Mouse (Mus musculus): ENCODE measurements around the gene Tspan14. TPM values are rescaled to one million over a fixed set of nuclear protein-coding genes. Genes with fewer than 3 reads are reported as not detected.

Tspan14 gene
- polyA plus RNA-seq, 1 experiment from 2014 or later, result 61.7 TPM

DNA sequence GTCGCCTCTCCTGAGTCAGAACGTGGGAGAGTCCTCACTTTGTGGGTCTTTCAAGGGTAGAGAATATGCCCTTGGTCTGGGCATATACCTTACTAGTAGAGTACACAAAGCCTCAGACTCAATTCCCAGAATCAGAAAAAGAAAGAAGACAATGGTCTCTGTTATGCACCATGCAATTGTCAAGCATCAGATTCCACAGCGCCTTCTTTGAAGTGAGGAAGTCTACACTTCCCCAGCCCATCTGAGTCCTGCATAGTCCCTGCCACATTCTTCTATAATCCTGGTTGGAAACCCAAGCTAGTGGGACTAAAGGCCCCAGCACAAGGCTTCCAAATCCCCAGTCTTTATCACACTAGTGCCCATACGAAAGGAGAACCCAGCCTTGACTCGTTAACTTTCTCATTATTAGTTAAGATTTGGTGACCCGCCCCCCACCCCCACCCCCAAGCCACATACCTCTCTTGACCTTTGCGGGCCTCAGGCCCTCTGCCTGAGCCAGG, 74.2 kb downstream of the Tspan14 start:
- no peak overlapping the region for H3K9ac ChIP-seq (ENCODE audit: low read depth, low read length)
- no peak overlapping the region for H3K27ac ChIP-seq (ENCODE audit: low read length)
- peaks cover 8% of the 10 kb centered on the region for H3K4me1 ChIP-seq (ENCODE audit: control insufficient read depth, insufficient read depth, low read length)
- no peak overlapping the region for H3K4me2 ChIP-seq (ENCODE audit: low read length)
- ATAC-seq, result no peak
- H3K27me3 ChIP-seq (ENCODE audit: control insufficient read depth, insufficient read depth, low read depth, low read length), result no peaks in the 10 kb centered on the region
- 83% methylated on average over 7 of the region's 7 CpGs for WGBS
- H3K9me3 ChIP-seq (replicated peaks; ENCODE audit: control insufficient read depth, low read length, poor library complexity, severe bottlenecking), result no peaks in the 10 kb centered on the region
- no peak overlapping the region for H3K4me3 ChIP-seq (ENCODE audit: low read depth, low read length)
- no peaks in the 10 kb centered on the region for H3K36me3 ChIP-seq (ENCODE audit: control insufficient read depth, insufficient read depth, low read length)

- Histone ChIP-seq H3K27ac (ENCODE audit: low read length) (no peak overlapping the region), H3K4me2 (ENCODE audit: low read length) (no peak overlapping the region), H3K9ac (ENCODE audit: low read depth, low read length) (no peak overlapping the region), H3K4me3 (ENCODE audit: low read depth, low read length) (no peak overlapping the region), H3K9me3 (replicated peaks; ENCODE audit: control insufficient read depth, low read length, poor library complexity, severe bottlenecking) (no peaks in the 10 kb centered on the region), H3K36me3 (ENCODE audit: control insufficient read depth, insufficient read depth, low read length) (no peaks in the 10 kb centered on the region), H3K27me3 (ENCODE audit: control insufficient read depth, insufficient read depth, low read depth, low read length) (no peaks in the 10 kb centered on the region), H3K4me1 (ENCODE audit: control insufficient read depth, insufficient read depth, low read length) (peaks cover 8% of the 10 kb centered on the region)
- WGBS, result 93% methylated on average over 4 of the region's 4 CpGs
- no peak for ATAC-seq
Observed at GRCm38 (mm10) chr14:40891506-40891905, 75.1 kb downstream of the Tspan14 start.

DNA sequence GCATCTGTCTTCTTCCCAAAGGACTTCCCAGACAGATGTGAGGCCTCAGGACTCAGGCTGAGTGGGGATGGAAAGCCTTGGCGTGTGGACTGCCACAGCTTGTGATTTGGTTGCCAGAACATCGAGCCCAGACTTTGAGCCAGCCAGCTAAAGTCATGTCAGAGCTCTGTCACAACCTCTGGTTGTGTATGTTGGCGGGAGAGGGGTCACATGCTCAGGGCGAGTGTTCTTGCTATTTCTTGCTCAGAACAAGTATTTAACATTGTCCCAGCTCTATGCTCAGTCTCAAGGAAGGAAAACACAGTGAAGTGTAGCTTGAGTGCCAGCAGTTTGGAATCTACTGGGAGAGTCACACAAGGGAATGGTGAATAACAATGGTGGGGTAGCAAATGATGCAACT, 76.9 kb downstream of the Tspan14 start:
- no peak for ATAC-seq
- no peak overlapping the region for H3K4me3 ChIP-seq (ENCODE audit: low read depth, low read length)
- no peak overlapping the region for H3K27ac ChIP-seq (ENCODE audit: low read length)
- 85% methylated on average over 4 of the region's 4 CpGs for whole genome bisulfite sequencing
- H3K9me3 ChIP-seq (replicated peaks; ENCODE audit: control insufficient read depth, low read length, poor library complexity, severe bottlenecking), result no peaks in the 10 kb centered on the region
- no peak overlapping the region for H3K9ac ChIP-seq (ENCODE audit: low read depth, low read length)
- peaks cover 6% of the 10 kb centered on the region for H3K4me1 ChIP-seq (ENCODE audit: control insufficient read depth, insufficient read depth, low read length)
- no peaks in the 10 kb centered on the region for H3K36me3 ChIP-seq (ENCODE audit: control insufficient read depth, insufficient read depth, low read length)
- H3K27me3 ChIP-seq (ENCODE audit: control insufficient read depth, insufficient read depth, low read depth, low read length), result no peaks in the 10 kb centered on the region
- no peak overlapping the region for H3K4me2 ChIP-seq (ENCODE audit: low read length)

- Histone ChIP-seq H3K36me3 (ENCODE audit: control insufficient read depth, insufficient read depth, low read length) (no peaks in the 10 kb centered on the region), H3K4me1 (ENCODE audit: control insufficient read depth, insufficient read depth, low read length) (peaks cover under 1% of the 10 kb centered on the region), H3K4me3 (ENCODE audit: low read depth, low read length) (no peak overlapping the region), H3K9ac (ENCODE audit: low read depth, low read length) (no peak overlapping the region), H3K27me3 (ENCODE audit: control insufficient read depth, insufficient read depth, low read depth, low read length) (no peaks in the 10 kb centered on the region), H3K9me3 (replicated peaks; ENCODE audit: control insufficient read depth, low read length, poor library complexity, severe bottlenecking) (no peaks in the 10 kb centered on the region), H3K4me2 (ENCODE audit: low read length) (no peak overlapping the region), H3K27ac (ENCODE audit: low read length) (no peak overlapping the region)
- ATAC-seq, result no peak
- WGBS, result 94% methylated on average over 2 of the region's 2 CpGs
Observed at GRCm38 (mm10) chr14:40889181-40889580, 77.4 kb downstream of the Tspan14 start.

DNA sequence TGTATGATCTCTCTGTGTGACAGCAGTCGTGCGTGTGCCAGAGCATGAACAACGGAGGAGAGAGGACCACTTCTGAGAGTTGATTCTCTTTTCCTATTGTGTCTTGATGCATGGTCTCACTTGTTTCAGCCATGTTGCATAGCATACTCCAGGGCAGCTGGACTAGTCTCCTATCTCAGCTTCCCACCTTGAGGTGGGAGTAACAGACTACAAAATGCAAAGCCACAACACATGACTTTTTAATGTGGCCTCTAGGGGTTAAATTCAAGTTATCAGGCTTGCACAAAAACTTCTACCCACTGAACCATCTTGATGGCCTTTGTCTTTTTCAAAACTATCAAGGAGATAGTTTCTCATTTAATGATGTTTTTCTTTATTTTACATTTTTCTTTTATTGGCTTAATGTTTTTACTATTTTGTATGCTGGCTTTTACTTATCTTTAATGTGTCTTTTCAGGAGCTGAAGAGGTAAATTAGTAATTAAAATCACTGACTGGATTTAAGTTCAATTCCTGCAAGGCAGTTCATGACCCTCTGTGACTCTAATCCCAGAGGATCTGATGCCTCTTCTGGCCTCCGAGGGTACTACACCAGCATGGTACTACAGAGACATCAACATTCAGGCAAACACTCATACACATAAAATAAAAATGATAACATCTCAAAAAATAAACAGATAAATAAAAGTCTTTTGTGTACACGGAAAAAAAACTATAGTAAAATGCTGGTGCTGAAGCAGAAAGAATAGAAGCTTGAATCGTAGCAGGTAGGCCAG, 80.0 kb downstream of the Tspan14 start:
- no peaks in the 10 kb centered on the region for H3K4me1 ChIP-seq (ENCODE audit: control insufficient read depth, insufficient read depth, low read length)
- WGBS, result 83% methylated on average over 6 of the region's 6 CpGs
- no peak for ATAC-seq

DNA sequence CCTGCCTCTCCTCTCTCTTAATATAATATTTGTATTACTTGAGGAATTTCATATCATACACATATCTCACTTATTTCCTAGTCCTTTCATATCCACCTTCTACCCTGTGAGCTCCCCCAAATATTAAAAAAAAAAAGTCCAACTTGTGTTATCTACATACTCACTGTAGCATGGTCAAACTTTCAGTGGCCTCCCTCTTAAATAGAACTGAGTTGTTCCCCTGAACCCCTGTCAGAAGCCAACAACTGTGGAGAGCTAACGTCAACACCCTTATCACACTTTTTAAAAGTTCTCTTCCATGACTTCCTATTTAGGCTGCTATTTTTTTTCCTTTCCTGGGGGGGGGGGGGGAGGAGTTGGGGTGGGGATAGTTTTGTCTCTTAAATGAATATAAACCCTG, 80.9 kb downstream of the Tspan14 start:
- Histone ChIP-seq H3K27ac (ENCODE audit: low read length) (no peak overlapping the region), H3K27me3 (ENCODE audit: control insufficient read depth, insufficient read depth, low read depth, low read length) (no peaks in the 10 kb centered on the region), H3K4me1 (ENCODE audit: control insufficient read depth, insufficient read depth, low read length) (no peaks in the 10 kb centered on the region), H3K9ac (ENCODE audit: low read depth, low read length) (no peak overlapping the region), H3K36me3 (ENCODE audit: control insufficient read depth, insufficient read depth, low read length) (no peaks in the 10 kb centered on the region), H3K4me3 (ENCODE audit: low read depth, low read length) (no peak overlapping the region), H3K4me2 (ENCODE audit: low read length) (no peak overlapping the region), H3K9me3 (replicated peaks; ENCODE audit: control insufficient read depth, low read length, poor library complexity, severe bottlenecking) (no peaks in the 10 kb centered on the region)
- ATAC-seq, result no peak
- WGBS, result 74% methylated on average over 1 of the region's 1 CpGs

More for the DNA sequence above, 80.0 kb downstream of the Tspan14 start:
- Histone ChIP-seq H3K9me3 (replicated peaks; ENCODE audit: control insufficient read depth, low read length, poor library complexity, severe bottlenecking) (no peaks in the 10 kb centered on the region), H3K27me3 (ENCODE audit: control insufficient read depth, insufficient read depth, low read depth, low read length) (no peaks in the 10 kb centered on the region), H3K27ac (ENCODE audit: low read length) (no peak overlapping the region), H3K4me3 (ENCODE audit: low read depth, low read length) (no peak overlapping the region), H3K4me2 (ENCODE audit: low read length) (no peak overlapping the region), H3K9ac (ENCODE audit: low read depth, low read length) (no peak overlapping the region), H3K36me3 (ENCODE audit: control insufficient read depth, insufficient read depth, low read length) (no peaks in the 10 kb centered on the region)

- no peak for ATAC-seq
- WGBS, result 39% methylated on average over 4 of the region's 4 CpGs
- H3K4me2 ChIP-seq (ENCODE audit: low read length), result no peak overlapping the region
- no peak overlapping the region for H3K4me3 ChIP-seq (ENCODE audit: low read depth, low read length)
- no peaks in the 10 kb centered on the region for H3K9me3 ChIP-seq (replicated peaks; ENCODE audit: control insufficient read depth, low read length, poor library complexity, severe bottlenecking)
- H3K27ac ChIP-seq (ENCODE audit: low read length), result no peak overlapping the region
- no peaks in the 10 kb centered on the region for H3K27me3 ChIP-seq (ENCODE audit: control insufficient read depth, insufficient read depth, low read depth, low read length)
- no peak overlapping the region for H3K9ac ChIP-seq (ENCODE audit: low read depth, low read length)
- no peaks in the 10 kb centered on the region for H3K36me3 ChIP-seq (ENCODE audit: control insufficient read depth, insufficient read depth, low read length)
- no peaks in the 10 kb centered on the region for H3K4me1 ChIP-seq (ENCODE audit: control insufficient read depth, insufficient read depth, low read length)
Observed at GRCm38 (mm10) chr14:40885225-40885624, 81.4 kb downstream of the Tspan14 start.

DNA sequence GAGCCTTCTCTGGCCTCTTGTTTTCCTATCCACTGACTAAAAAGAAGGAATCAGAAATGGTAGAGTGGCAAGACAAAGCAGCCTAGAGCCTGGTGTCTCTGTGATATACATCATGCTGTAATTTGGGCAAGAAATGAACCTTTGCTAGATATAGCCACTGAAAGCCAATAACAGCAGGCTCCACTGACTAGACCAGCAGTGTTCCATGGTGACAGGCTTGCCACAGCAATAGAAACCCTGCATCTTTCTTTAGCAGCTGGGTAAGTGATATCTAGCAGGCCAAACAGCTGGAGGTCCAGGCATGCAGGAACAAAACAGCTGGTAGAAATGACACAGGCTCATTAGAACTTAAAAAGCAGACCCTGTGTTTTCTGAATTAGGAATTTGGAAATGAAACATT, 92.0 kb downstream of the Tspan14 start:
- Histone ChIP-seq H3K4me3 (ENCODE audit: low read depth, low read length) (no peak overlapping the region), H3K27ac (ENCODE audit: low read length) (no peak overlapping the region), H3K4me2 (ENCODE audit: low read length) (no peak overlapping the region), H3K4me1 (ENCODE audit: control insufficient read depth, insufficient read depth, low read length) (no peaks in the 10 kb centered on the region), H3K9me3 (replicated peaks; ENCODE audit: control insufficient read depth, low read length, poor library complexity, severe bottlenecking) (no peaks in the 10 kb centered on the region), H3K36me3 (ENCODE audit: control insufficient read depth, insufficient read depth, low read length) (peaks cover 8% of the 10 kb centered on the region), H3K27me3 (ENCODE audit: control insufficient read depth, insufficient read depth, low read depth, low read length) (no peaks in the 10 kb centered on the region), H3K9ac (ENCODE audit: low read depth, low read length) (no peak overlapping the region)
- ATAC-seq, result no peak

DNA sequence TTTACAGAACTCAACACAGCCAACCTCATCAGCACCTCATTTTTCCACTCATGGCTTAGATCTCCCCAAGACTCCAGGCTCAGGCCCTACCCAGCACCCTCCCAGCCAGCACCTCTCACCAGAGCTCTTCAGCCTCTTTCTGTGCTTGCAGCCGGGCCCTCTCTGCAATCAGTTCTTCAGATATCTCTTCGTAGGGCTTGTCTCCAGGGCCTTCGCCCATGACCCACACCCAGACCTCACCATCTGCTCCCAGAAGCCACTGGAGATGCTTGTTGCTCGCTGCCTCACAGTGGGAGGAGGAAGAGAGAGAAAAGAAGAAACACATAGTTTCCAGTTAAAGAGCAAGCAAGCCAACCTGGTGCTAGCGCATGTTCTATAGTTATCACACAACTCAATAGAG, 92.6 kb downstream of the Tspan14 start:
- no peak overlapping the region for H3K4me3 ChIP-seq (ENCODE audit: low read depth, low read length)
- no peak overlapping the region for H3K9ac ChIP-seq (ENCODE audit: low read depth, low read length)
- peaks cover 8% of the 10 kb centered on the region for H3K36me3 ChIP-seq (ENCODE audit: control insufficient read depth, insufficient read depth, low read length)
- no peaks in the 10 kb centered on the region for H3K27me3 ChIP-seq (ENCODE audit: control insufficient read depth, insufficient read depth, low read depth, low read length)
- no peaks in the 10 kb centered on the region for H3K4me1 ChIP-seq (ENCODE audit: control insufficient read depth, insufficient read depth, low read length)
- WGBS, result 77% methylated on average over 5 of the region's 5 CpGs
- H3K27ac ChIP-seq (ENCODE audit: low read length), result no peak overlapping the region
- no peak for ATAC-seq
- no peaks in the 10 kb centered on the region for H3K9me3 ChIP-seq (replicated peaks; ENCODE audit: control insufficient read depth, low read length, poor library complexity, severe bottlenecking)
- no peak overlapping the region for H3K4me2 ChIP-seq (ENCODE audit: low read length)
